ENCODE assay signal across 9 mouse cellular contexts in the genomic region with DNA sequence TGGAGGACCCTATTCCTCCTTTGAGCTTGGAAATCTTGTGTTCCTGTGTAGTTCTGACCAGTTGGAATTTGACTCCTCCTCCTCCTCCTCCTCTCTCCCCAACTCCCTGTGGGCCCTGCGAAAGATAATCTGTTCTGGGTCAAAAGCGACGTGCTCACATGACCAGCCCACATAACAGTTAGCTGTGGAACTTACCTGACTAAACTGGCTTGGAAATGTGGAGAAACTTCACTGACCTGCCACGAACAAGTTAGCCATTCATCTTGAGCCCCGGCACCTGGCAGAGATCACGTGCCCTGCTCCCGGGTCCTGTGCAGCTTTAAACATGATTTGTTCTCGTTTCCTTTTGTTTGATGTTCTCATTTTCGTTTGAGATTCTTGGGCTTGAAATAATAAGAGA.
A peak's percentile ranks its signal among the peaks of the same experiment; 100 is the strongest.
DNase-seq lines count a peak whose midpoint lies in the region; ATAC-seq lines count a peak whose summit lies in the region.
"Had no signal": no experiment of that assay in that cellular context is flagged by ENCODE, and none has a peak within 500 bp of the region (broad histone marks: within the 10 kb centered on the region; RNA-seq: fewer than 3 reads in every experiment).

No protein-coding gene starts in this region.

- H3K4me2 ChIP-seq in liver, embryonic 16.5 days (ENCODE audit: low read depth, low read length), result no peak overlapping the region
- no peak overlapping the region for H3K4me2 ChIP-seq in midbrain, embryonic 13.5 days (replicated peaks)
- H3K4me2 ChIP-seq: neural tube, embryonic 12.5 days had no signal

- H3K9ac ChIP-seq in liver, embryonic 16.5 days (ENCODE audit: low read depth, low read length), result no peak overlapping the region
- H3K9ac ChIP-seq in midbrain, embryonic 13.5 days (replicated peaks), result no peak overlapping the region
- H3K9ac ChIP-seq: neural tube, embryonic 12.5 days had no signal

- H3K27ac ChIP-seq in brown adipose tissue, adult 24 weeks (replicated peaks; ENCODE audit: low read depth, low read length), result peak overlapping the region; percentile 53
- H3K27ac ChIP-seq in embryonic facial prominence, embryonic 10.5 days (replicated peaks), result peak overlapping the region; percentile 75; the same call in 1 of the 2 replicates
- H3K27ac ChIP-seq in liver, embryonic 16.5 days (ENCODE audit: low read length), result peak overlapping the region; percentile 49; the same call in 1 of the 2 replicates
- no peak overlapping the region for H3K27ac ChIP-seq in midbrain, embryonic 13.5 days
- H3K27ac ChIP-seq: neural tube, embryonic 12.5 days had no signal

- WGBS in embryonic facial prominence, embryonic 10.5 days, result 30% methylated on average over 9 of the region's 9 CpGs
- WGBS in liver, embryonic 16.5 days (ENCODE audit: insufficient replicate concordance), result 30% methylated on average over 9 of the region's 9 CpGs
- 64% methylated on average over 9 of the region's 9 CpGs for WGBS in midbrain, embryonic 13.5 days

- no peaks in the 10 kb centered on the region for H3K27me3 ChIP-seq in embryonic facial prominence, embryonic 10.5 days (replicated peaks; ENCODE audit: low read depth, poor library complexity, severe bottlenecking)
- no peaks in the 10 kb centered on the region for H3K27me3 ChIP-seq in liver, embryonic 16.5 days (ENCODE audit: control insufficient read depth, insufficient read depth, low read depth, low read length)
- H3K27me3 ChIP-seq in midbrain, embryonic 13.5 days, result no peaks in the 10 kb centered on the region
- H3K27me3 ChIP-seq: neural tube, embryonic 12.5 days had no signal

- H3K4me3 ChIP-seq in brown adipose tissue, adult 24 weeks (ENCODE audit: insufficient read depth, low read depth, low read length), result peak overlapping the region; percentile 18
- 0 out of 2 replicates have a peak overlapping the region, but pooled peaks have one; percentile 26 for H3K4me3 ChIP-seq in embryonic facial prominence, embryonic 10.5 days
- no peak overlapping the region for H3K4me3 ChIP-seq in liver, embryonic 16.5 days (ENCODE audit: low read depth, low read length)
- no peak overlapping the region for H3K4me3 ChIP-seq in midbrain, embryonic 13.5 days (replicated peaks)
- H3K4me3 ChIP-seq: neural tube, embryonic 12.5 days had no signal

- 0 out of 2 replicates have a peak, but pooled peaks cover 5% of the 10 kb centered on the region for H3K36me3 ChIP-seq in embryonic facial prominence, embryonic 10.5 days (replicated peaks)
- H3K36me3 ChIP-seq in liver, embryonic 16.5 days (ENCODE audit: control insufficient read depth, insufficient read depth), result no peaks in the 10 kb centered on the region
- H3K36me3 ChIP-seq in midbrain, embryonic 13.5 days, result no peaks in the 10 kb centered on the region
- H3K36me3 ChIP-seq: neural tube, embryonic 12.5 days had no signal

- ATAC-seq in liver, embryonic 16.5 days (ENCODE audit: low read depth), result 0 out of 2 replicates have a peak, but pooled peaks have one; percentile 17
- no peak for ATAC-seq in monocyte, adult 5-6 weeks (replicated peaks; ENCODE audit: insufficient number of reproducible peaks, low FRiP score, low TSS enrichment, poor library complexity, severe bottlenecking)
- no peak for ATAC-seq in midbrain, embryonic 13.5 days

- H3K4me1 ChIP-seq in brown adipose tissue, adult 24 weeks (ENCODE audit: control insufficient read depth, insufficient read depth, insufficient read length, low read length), result peaks cover 16% of the 10 kb centered on the region
- H3K4me1 ChIP-seq in embryonic facial prominence, embryonic 10.5 days, result peaks cover 41% of the 10 kb centered on the region
- H3K4me1 ChIP-seq in liver, embryonic 16.5 days (ENCODE audit: control insufficient read depth, low read depth, low read length), result peaks cover 48% of the 10 kb centered on the region
- peaks cover 23% of the 10 kb centered on the region for H3K4me1 ChIP-seq in midbrain, embryonic 13.5 days (replicated peaks)

- DNase-seq in embryonic facial prominence, embryonic 10.5 days (ENCODE audit: low spot score), result peak; percentile 60
- DNase-seq in kidney, adult 9 months, result peak; percentile 90
- no peak for DNase-seq in cerebellum, adult 11 months
- DNase-seq in urinary bladder, postnatal 25 days (ENCODE audit: low spot score), result no peak

- no peaks in the 10 kb centered on the region for H3K9me3 ChIP-seq in embryonic facial prominence, embryonic 10.5 days
- H3K9me3 ChIP-seq in liver, embryonic 16.5 days (replicated peaks; ENCODE audit: control insufficient read depth, low read length), result no peaks in the 10 kb centered on the region
- H3K9me3 ChIP-seq in midbrain, embryonic 13.5 days, result no peaks in the 10 kb centered on the region
- H3K9me3 ChIP-seq: neural tube, embryonic 12.5 days had no signal

Comparison
In these comparisons a context has a peak if more than half of its experiments do, and no peak if none do; other contexts are left out.
1. H3K4me3 ChIP-seq: peak in brown adipose tissue, adult 24 weeks (single experiment) and embryonic facial prominence, embryonic 10.5 days (single experiment); none in liver, embryonic 16.5 days (single experiment) and midbrain, embryonic 13.5 days (single experiment).
2. DNase-seq: peak in embryonic facial prominence, embryonic 10.5 days (single experiment) and kidney, adult 9 months (single experiment); none in cerebellum, adult 11 months (single experiment) and urinary bladder, postnatal 25 days (single experiment).